Mouse (Mus musculus) cerebellum, adult 11-12 months (tissue): ENCODE measurements around the gene Nol12.

Experiments used
- DNase-seq: peaks from one replicate; pipeline ENCODE4 v3.0.0; 2022

Nol12 gene

DNA sequence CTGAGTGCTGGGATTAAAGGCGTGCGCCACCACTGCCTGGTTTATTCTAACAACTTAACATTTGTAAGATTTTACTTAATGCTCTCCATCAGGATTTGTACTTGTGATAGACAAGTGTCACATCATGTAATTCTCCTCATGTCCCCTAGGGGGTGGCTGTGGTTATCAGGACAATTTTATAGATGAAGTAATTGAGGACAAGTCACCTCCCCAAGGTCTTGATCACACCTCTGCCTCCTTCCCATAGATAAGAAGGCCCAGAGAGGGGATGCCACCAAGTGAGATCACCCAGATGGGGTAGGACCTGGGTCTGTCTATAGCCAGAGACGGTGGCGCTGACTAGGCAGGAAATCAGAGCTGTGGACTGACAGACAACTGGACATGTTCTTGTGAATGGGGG is 21.6 kb downstream of the Nol12 start:
- DNase-seq = no peak

DNA sequence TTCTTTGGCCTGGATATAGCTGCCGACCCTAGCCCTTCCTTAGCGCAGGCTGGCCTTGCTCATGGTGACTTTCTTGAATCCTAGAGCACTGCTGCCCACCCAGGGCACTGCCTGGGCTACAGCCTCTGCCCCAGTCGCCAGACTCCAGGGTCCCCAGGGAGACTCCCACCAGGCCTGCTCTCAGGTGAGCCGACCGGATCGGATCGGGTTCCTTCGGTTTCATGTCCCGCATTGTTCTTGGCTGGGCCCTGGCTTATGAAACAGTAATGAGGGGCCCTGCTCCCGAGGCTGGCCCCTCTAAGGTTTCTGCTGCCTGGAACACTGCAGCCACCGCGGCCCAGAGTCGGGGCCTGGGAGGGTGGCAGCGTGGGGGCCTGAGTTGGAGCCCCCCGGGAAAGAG is 22.3 kb downstream of the Nol12 start:
- DNase-seq = no peak

DNA sequence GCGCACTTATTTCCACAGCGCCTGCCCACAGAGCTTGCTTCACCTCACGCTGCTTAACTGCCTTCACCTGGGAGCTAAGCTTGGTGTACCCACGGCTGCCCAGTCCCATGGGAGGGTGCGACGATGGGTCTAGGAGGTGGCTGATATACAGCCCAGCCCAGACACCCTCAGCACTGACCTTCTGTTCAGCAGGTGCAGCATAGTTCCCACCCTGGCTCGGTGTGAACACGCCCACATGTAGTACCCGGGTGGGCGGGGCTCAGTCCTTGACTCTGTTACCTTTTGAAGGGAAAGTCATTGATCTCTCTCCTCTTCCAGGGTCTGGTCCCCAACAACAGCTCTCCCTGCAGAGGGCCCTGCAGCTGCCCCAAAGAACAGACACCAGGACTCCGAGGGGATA is 24.8 kb downstream of the Nol12 start:
- DNase-seq = no peak

DNA sequence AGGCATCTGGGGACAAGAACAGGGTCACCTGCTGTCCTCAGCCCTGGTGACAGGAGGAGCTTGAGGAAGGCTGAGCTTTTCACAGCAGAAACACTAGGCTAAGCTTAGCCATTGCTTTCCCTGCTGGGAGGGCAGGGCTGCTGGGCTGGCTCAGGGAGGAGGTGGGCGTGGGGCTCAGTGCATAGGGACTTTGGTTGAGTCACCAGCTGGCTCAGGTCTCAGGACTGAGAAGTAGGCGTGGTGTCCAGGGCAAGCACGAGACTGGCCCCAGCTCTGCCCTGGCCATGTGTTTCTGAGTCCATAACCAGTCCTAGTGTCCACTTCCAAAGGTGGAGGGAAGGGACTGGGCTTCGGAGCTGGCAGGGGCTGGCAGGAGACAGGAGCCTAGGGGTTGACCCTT is 25.4 kb downstream of the Nol12 start:
- DNase-seq = no peak

DNA sequence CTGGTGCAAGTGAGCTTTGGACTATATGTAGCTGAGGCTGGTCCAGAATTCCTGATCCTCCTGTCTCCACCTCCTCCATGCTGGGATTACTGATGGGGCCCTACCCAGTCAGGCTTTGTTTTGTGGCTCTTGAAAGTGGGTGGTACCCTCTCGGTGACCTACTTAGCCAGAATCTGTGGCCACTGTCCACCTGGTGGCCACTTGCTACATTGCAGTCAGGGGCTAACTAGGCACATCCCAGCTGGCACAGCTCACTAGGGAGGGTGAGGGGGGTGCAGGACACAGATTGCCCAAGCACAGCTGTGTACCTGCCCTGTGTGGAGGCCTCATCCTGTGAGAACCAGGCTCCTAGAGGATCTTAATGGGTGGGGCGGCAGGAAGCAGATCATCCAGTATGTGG is 28.2 kb downstream of the Nol12 start:
- DNase-seq = peak; percentile 86

DNA sequence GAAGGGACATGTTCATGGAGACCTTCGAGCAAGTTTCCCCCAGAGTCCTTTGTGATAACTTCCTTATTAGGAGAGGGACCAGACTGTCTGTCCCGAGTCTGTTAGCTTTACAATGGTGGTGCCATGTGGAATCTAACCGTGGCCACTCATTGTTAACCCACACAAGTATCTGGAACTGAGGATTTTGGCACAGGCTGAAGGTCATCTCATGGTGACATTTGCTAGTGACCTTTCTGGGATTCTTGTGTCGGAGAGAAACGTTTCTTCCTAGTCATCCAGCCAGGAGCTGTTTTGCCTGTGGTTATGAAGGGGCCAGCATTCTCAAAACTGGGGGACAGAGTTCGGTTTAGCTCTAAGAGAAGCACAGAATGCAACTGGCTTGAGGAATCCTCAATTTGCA is 36.9 kb downstream of the Nol12 start:
- DNase-seq = no peak

- DNase-seq = no peak
Observed at GRCm38 (mm10) chr15:78973950-78974349, 39.2 kb downstream of the Nol12 start.

- no peak for DNase-seq
Observed at GRCm38 (mm10) chr15:78977676-78978159, 43.0 kb downstream of the Nol12 start.

GRCm38 (mm10) chr15:78978875-78979274 is 44.1 kb downstream of the Nol12 start:
- no peak for DNase-seq

- DNase-seq = no peak
Observed at GRCm38 (mm10) chr15:78980084-78980483, 45.4 kb downstream of the Nol12 start.

GRCm38 (mm10) chr15:78982658-78983435 is 48.1 kb downstream of the Nol12 start:
- DNase-seq = peak; percentile 83

- no peak for DNase-seq
Observed at GRCm38 (mm10) chr15:78983436-78984285, 48.9 kb downstream of the Nol12 start.

DNA sequence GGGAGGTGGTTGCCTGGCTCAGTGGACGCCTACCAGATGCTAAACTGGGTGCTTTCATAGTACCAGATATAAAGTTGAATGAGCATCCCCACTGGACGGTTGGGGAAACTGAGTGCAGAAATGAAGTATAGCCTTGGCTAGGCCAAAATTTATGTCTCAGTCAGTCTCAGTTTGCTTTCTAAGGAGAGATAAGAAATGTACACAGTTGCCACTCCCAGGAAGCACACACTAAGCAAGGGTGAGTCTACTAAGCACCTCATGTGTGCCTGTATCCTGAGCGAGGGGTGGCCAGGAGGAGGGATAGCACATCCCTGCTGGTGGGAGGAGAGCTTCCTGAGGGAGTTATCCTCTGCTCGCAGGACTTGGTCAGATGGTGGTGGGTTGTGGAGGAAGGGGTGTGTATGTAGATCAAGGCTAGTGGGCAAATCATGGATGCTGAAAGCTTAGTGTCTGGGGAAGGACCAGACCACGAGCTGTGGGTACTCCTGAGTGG is 49.6 kb downstream of the Nol12 start:
- DNase-seq = no peak

DNA sequence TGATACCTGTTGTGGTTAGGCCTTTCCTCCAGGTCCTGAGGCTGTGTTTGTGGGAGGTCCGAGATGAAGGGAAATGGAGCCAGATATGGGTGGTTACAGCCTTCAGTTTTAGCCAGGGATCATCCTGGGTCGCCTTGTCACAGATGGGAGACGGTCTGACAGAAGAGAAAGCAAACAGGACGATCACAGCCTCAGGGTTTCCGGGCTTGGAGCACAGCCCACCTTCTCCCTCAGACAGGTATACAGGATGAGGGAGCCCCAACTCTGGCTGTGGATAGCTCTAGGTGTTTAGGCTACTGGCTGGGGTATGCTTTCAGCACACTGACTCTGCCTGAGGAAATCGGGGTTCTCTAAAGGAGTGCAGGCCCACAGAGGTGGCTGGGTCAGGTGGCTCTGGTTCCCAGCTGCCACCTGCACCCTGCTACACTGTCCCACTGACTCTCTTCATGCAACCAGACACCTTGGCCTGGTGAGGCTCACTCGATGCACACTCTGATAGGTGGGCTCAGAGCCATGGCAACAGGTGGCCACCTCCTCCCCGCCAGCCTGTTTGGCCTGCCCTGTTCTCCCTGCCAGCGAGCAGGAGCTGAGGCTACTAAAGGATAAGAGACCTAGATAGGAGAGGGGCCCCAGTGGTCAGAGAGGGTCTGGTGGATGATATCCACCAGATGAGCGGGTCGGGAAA is 51.9 kb downstream of the Nol12 start:
- DNase-seq = peak; percentile 83

- DNase-seq = peak; percentile 99
Observed at GRCm38 (mm10) chr15:78988499-78988971, 53.8 kb downstream of the Nol12 start.

DNA sequence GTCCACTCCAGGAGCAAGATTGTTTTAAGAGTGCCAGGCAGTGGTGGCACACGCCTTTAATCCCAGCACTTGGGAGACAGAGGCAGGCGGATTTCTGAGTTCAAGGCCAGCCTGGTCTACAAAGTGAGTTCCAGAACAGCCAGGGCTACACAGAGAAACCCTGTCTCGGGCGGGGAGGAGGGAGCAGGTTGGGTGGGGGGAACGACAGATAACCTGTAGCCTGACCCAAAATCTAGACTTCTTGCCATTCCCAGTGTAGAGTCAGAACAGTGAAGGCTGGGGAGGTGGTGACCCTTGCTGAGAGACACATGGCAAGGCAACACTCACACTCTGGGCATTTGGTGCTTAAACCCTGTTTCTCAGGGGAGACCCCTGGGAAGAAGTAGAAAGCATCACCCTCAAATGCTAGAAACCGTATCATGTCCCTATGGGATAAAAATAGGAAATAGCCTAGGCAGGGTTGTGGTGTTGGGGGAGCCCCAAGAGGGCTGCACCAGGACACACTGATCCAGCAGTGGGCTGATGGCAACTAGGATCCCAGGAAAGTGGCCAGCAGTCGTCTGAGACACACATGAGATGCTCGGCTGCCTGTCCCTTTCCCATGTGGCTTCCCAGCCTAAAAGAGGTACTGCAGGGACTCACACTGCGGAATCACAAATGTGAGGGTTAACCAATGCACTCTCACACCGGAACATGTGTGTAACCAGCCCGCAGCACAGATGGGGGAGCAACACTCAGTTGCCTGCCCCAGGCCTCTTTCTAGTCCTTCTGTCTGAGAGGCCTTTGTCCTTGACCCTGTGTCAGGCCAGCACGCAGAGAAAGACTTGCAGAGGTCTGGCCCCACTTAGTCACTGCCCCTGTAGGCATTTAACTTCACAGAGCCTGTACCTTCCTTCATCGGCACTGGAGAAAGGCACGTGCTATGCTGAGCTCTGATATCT is 54.7 kb downstream of the Nol12 start:
- DNase-seq = peak; percentile 55

GRCm38 (mm10) chr15:78990093-78990463 is 55.3 kb downstream of the Nol12 start:
- DNase-seq = no peak

GRCm38 (mm10) chr15:78990970-78991525 is 56.3 kb downstream of the Nol12 start:
- DNase-seq = no peak

DNA sequence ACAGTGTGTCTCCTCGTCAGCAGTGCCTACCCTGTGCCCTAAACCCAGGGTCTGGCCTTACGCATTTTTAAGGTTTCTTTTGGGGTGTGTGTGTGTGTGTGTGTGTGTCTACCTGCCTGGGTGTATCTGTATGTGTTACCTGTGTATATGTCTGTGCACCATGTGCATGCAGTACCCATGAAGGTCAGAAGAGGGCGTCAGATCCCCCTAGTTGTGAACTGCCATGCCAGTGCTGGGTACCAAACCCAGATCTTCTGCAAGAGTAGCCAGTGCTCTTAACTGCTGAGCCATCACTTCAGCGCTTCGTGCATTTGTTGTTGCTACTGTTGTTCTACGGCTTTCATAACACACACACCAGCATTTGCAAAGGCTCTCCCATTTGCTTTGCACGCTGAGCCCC is 57.5 kb downstream of the Nol12 start:
- DNase-seq = peak; percentile 42

- DNase-seq = peak; percentile 35
Observed at GRCm38 (mm10) chr15:78992925-78993324, 58.2 kb downstream of the Nol12 start.
